Mouse (Mus musculus): ENCODE data around the gene Svep1. TPM values are rescaled to one million over a fixed set of nuclear protein-coding genes. Genes with fewer than 3 reads are reported as not detected.

The Svep1 gene
- not detected for total RNA-seq (2023)

GRCm38 (mm10) chr4:58206115-58206945 is at the start of gene Svep1:
Svep1 (minus strand) TSS chr4:58206859.

GRCm38 (mm10) chr4:58009024-58009423 is 197.6 kb downstream of the Svep1 start, which contains the start of gene Txndc8:
Txndc8 (minus strand) TSS chr4:58009124.

Other genes starting within 250 kb of the Svep1 start
- gene Txndc8, start 197.7 kb downstream of the Svep1 start, total RNA-seq (2023): not detected
- gene Musk, start 79.1 kb upstream of the Svep1 start, total RNA-seq (2023): not detected

All from T-cell, adult 66 days (primary cell).